Mouse (Mus musculus) CH12.LX (cell line): ENCODE results near the gene Gm9573. TPM values are rescaled to one million over a fixed set of nuclear protein-coding genes. Genes with fewer than 3 reads are reported as not detected.

Experiments
- DNase-seq: peaks from one replicate; pipeline ENCODE4 v3.0.0-alpha.2; 2013; ENCODE audit errors: extremely low read depth
- H3K27ac ChIP-seq: 2 replicates; pipeline ENCODE4 v1.5.1; 2012; ENCODE audit warnings: low read depth, mild to moderate bottlenecking, control low read depth, moderate library complexity; ENCODE audit not compliant: insufficient read depth
- H3K27me3 ChIP-seq: replicated peaks from 2 replicates; pipeline ENCODE3; 2012; ENCODE audit warnings: inconsistent platforms
- H3K36me3 ChIP-seq, 2 experiments: replicated peaks in 1 of 2; 2 replicates each; pipeline versions ENCODE3 to v1.6.1; 2012; ENCODE audit warnings: inconsistent platforms in 1 of 2, low read length in 1 of 2, mild to moderate bottlenecking in 1 of 2, mixed read lengths in 1 of 2, moderate library complexity in 1 of 2; ENCODE audit not compliant: control insufficient read depth in 1 of 2, insufficient read depth in 1 of 2
- H3K4me1 ChIP-seq, 2 experiments: 2 replicates each; pipeline ENCODE4 v1.6.1; 2012; ENCODE audit warnings: inconsistent platforms in 1 of 2, moderate library complexity in 1 of 2; ENCODE audit not compliant: insufficient read depth in 2 of 2, control insufficient read depth in 1 of 2
- H3K4me2 ChIP-seq: 2 replicates; pipeline ENCODE4 v1.6.1; 2012; ENCODE audit warnings: low read depth, mild to moderate bottlenecking, control low read depth; ENCODE audit not compliant: poor library complexity, insufficient read depth, severe bottlenecking
- H3K4me3 ChIP-seq, 3 experiments: fragments of 150-350 bp in 1 of 3; sonication (generic) in 1 of 3; replicated peaks in 1 of 3; 2 replicates each; pipeline versions ENCODE3 to v1.5.1; 2011 to 2012; ENCODE audit warnings: low read depth in 2 of 3, low read length in 2 of 3, mild to moderate bottlenecking in 2 of 3, moderate library complexity in 2 of 3, control low read depth in 1 of 3, improper control_type of control experiment in 1 of 3, inconsistent platforms in 1 of 3, mixed read lengths in 1 of 3; ENCODE audit not compliant: poor library complexity in 1 of 3
- H3K79me2 ChIP-seq: replicated peaks from 2 replicates; pipeline ENCODE4 v1.6.1; 2012; ENCODE audit warnings: mild to moderate bottlenecking, moderate library complexity; ENCODE audit not compliant: control insufficient read depth, poor library complexity, insufficient read depth, severe bottlenecking; ENCODE audit errors: extremely low read depth
- H3K9ac ChIP-seq: 2 replicates; pipeline ENCODE4 v1.6.1; 2012; ENCODE audit warnings: low read depth, mild to moderate bottlenecking, control low read depth, moderate library complexity; ENCODE audit not compliant: insufficient read depth
- H3K9me3 ChIP-seq: replicated peaks from 2 replicates; pipeline ENCODE3; 2012; ENCODE audit warnings: low read length, inconsistent platforms, mixed read lengths
- BHLHE40 ChIP-seq: IDR thresholded peaks from 2 replicates; pipeline ENCODE4 v1.6.1; 2011; ENCODE audit warnings: mild to moderate bottlenecking, low read depth, low read length, improper control_type of control experiment
- CTCF ChIP-seq, 2 experiments: IDR thresholded peaks in 1 of 2; conservative IDR thresholded peaks in 1 of 2; 2 replicates each; pipeline ENCODE4 v1.5.1; 2011 to 2012; ENCODE audit warnings: low read depth in 2 of 2, low read length in 2 of 2, improper control_type of control experiment in 1 of 2, inconsistent platforms in 1 of 2, mild to moderate bottlenecking in 1 of 2, moderate library complexity in 1 of 2
- E2F4 ChIP-seq: IDR thresholded peaks from 2 replicates; pipeline ENCODE4 v1.6.1; 2011; ENCODE audit warnings: low read depth, low read length, improper control_type of control experiment; ENCODE audit not compliant: insufficient replicate concordance
- EP300 ChIP-seq: IDR thresholded peaks from 2 replicates; pipeline ENCODE4 v1.6.1; 2011; ENCODE audit warnings: low read length, improper control_type of control experiment
- HCFC1 ChIP-seq: IDR thresholded peaks from 2 replicates; pipeline ENCODE4 v1.6.1; 2012; ENCODE audit warnings: low read depth, mild to moderate bottlenecking, inconsistent platforms, low read length, improper control_type of control experiment
- IRF4 ChIP-seq: IDR thresholded peaks from 2 replicates; pipeline ENCODE4 v1.6.1; 2014; ENCODE audit warnings: low read depth, mild to moderate bottlenecking, inconsistent platforms, low read length, improper control_type of control experiment
- JUND ChIP-seq: conservative IDR thresholded peaks from 2 replicates; pipeline ENCODE4 v1.6.1; 2011; ENCODE audit warnings: low read depth, low read length, improper control_type of control experiment
- MAZ ChIP-seq: IDR thresholded peaks from 2 replicates; pipeline ENCODE4 v1.6.1; 2012; ENCODE audit warnings: low read depth, mild to moderate bottlenecking, inconsistent platforms, low read length, improper control_type of control experiment, moderate library complexity
- MEF2A ChIP-seq: IDR thresholded peaks from 2 replicates; pipeline ENCODE4 v1.6.1; 2014; ENCODE audit warnings: low read depth, mild to moderate bottlenecking, inconsistent platforms, low read length, improper control_type of control experiment, borderline replicate concordance
- MXI1 ChIP-seq: IDR thresholded peaks from 2 replicates; pipeline ENCODE4 v1.6.1; 2011; ENCODE audit warnings: mild to moderate bottlenecking, low read depth, low read length, improper control_type of control experiment
- NELFE ChIP-seq: IDR thresholded peaks from 2 replicates; pipeline ENCODE4 v1.6.1; 2011; ENCODE audit warnings: low read depth, low read length, improper control_type of control experiment
- POLR2A ChIP-seq: IDR thresholded peaks from 2 replicates; pipeline ENCODE4 v1.6.1; 2011; ENCODE audit warnings: low read depth, mild to moderate bottlenecking, improper control_type of control experiment, low read length
- POLR2AphosphoS2 ChIP-seq: IDR thresholded peaks from 2 replicates; pipeline ENCODE4 v1.6.1; 2011; ENCODE audit warnings: low read depth, low read length, improper control_type of control experiment
- RAD21 ChIP-seq: IDR thresholded peaks from 2 replicates; pipeline ENCODE4 v1.6.1; 2011; ENCODE audit warnings: low read depth, mild to moderate bottlenecking, low read length, improper control_type of control experiment, moderate library complexity
- SMC3 ChIP-seq: IDR thresholded peaks from 2 replicates; pipeline ENCODE4 v1.6.1; 2011; ENCODE audit warnings: low read depth, low read length, improper control_type of control experiment
- TCF12 ChIP-seq: IDR thresholded peaks from 2 replicates; pipeline ENCODE4 v1.6.1; 2014; ENCODE audit warnings: low read depth, mild to moderate bottlenecking, inconsistent platforms, low read length, improper control_type of control experiment
- USF1 ChIP-seq: IDR thresholded peaks from 2 replicates; pipeline ENCODE4 v1.6.1; 2014; ENCODE audit warnings: low read depth, mild to moderate bottlenecking, inconsistent platforms, low read length, improper control_type of control experiment
- ZKSCAN1 ChIP-seq: IDR thresholded peaks from 2 replicates; pipeline ENCODE4 v1.6.1; 2012; ENCODE audit warnings: low read depth, inconsistent platforms, low read length, improper control_type of control experiment, borderline replicate concordance
- ZNF384 ChIP-seq: IDR thresholded peaks from 2 replicates; pipeline ENCODE4 v1.6.1; 2012; ENCODE audit warnings: low read depth, low read length, improper control_type of control experiment, inconsistent platforms
- dilution Hi-C: fragments of 300-500 bp; cut with MboI; formaldehyde crosslinking; loops from 2 replicates; pipeline ENCODE4 v1.14.3; 2020; ENCODE audit warnings: low sequenced_read_pairs; ENCODE audit not compliant: extremely low pct_unique_long_range_greater_than_20kb, extremely low pct_ligation_motif_present
- in situ Hi-C: fragments of 300-500 bp; cut with MboI; formaldehyde crosslinking; loops from 3 replicates; pipeline ENCODE4 v1.14.3; 2019; ENCODE audit warnings: low sequenced_read_pairs, low pct_ligation_motif_present, low pct_unique_long_range_greater_than_20kb, mixed read lengths
- polyA plus RNA-seq: library from polyadenylated mRNA; unstranded; fragments of >175 nt; gene quantifications from 2 replicates; pipeline ENCODE4 v1.2.1, GENCODE M21; 2012; ENCODE audit warnings: low read depth; ENCODE audit not compliant: insufficient read length
- total RNA-seq, 2 experiments: library from RNA; depleted of rRNA; stranded (reverse); fragments of 300-350 nt in 1 of 2; fragments of >200 nt in 1 of 2; gene quantifications; 2 replicates each; pipeline ENCODE4 v1.2.3; 2012 to 2014

Gene Gm9573
- total and polyA plus RNA-seq, 3 experiments, result not detected

- peak; percentile 98 for TF ChIP-seq HCFC1
- TF ChIP-seq ZKSCAN1, result no peak
- TF ChIP-seq E2F4, result no peak
- TF ChIP-seq ZNF384, result no peak
- no peak for TF ChIP-seq EP300
- TF ChIP-seq MXI1, result peak; percentile 46; the same call in 1 of the 2 replicates
- TF ChIP-seq POLR2AphosphoS2, result peak; percentile 44; the same call in 1 of the 2 replicates
- no peak for TF ChIP-seq SMC3
- TF ChIP-seq MEF2A, result no peak
Observed at GRCm38 (mm10) chr17:35673416-35674035, 47.1 kb upstream of the Gm9573 start, which contains the start of gene Gtf2h4 (continued).

- DNase-seq, result no peak
- Histone ChIP-seq H3K79me2 (no peaks in the 10 kb centered on the region), H3K4me2 (peak overlapping the region; percentile 55; the same call in 1 of the 2 replicates), H3K27ac (no peak overlapping the region), H3K9ac (peak overlapping the region; percentile 90; the same call in 1 of the 2 replicates), H3K36me3 (peaks cover 16 to 35% of the 10 kb centered on the region in 2 experiments), H3K4me1 (peaks cover 6 to 25% of the 10 kb centered on the region in 2 experiments; a peak in 3 of 4 replicates), H3K27me3 (no peaks in the 10 kb centered on the region), H3K9me3 (no peaks in the 10 kb centered on the region), H3K4me3 (peak overlapping the region in 1 of 3 experiments; percentile 62)
- dilution Hi-C loops (no loop called here), in situ Hi-C loops (no loop called here)
- TF ChIP-seq HCFC1 (no peak), JUND (no peak), MXI1 (no peak), MAZ (no peak), SMC3 (no peak), CTCF (conservative IDR thresholded peaks at IDR 0.05 in 1 of 2, IDR thresholded peaks at IDR 0.05 in 1 of 2; ENCODE audit: low read depth in 2 of 2, low read length in 2 of 2) (no peak), TCF12 (no peak), USF1 (no peak), BHLHE40 (no peak), ZKSCAN1 (no peak), NELFE (no peak), IRF4 (no peak), RAD21 (no peak), POLR2A (no peak)
Observed at GRCm38 (mm10) chr17:35672527-35672926, 46.1 kb upstream of the Gm9573 start.
